Mouse (Mus musculus) CH12.LX (cell line): ENCODE data around the gene Ccdc30. TPM values are rescaled to one million over a fixed set of nuclear protein-coding genes. Genes with fewer than 3 reads are reported as not detected.
A peak's percentile ranks its signal among the peaks of the same experiment; 100 is the strongest.

Experiments
- DNase-seq: peaks from one replicate; pipeline ENCODE4 v3.0.0-alpha.2; 2013; ENCODE audit errors: extremely low read depth
- H3K27ac ChIP-seq: 2 replicates; pipeline ENCODE4 v1.5.1; 2012; ENCODE audit warnings: low read depth, mild to moderate bottlenecking, control low read depth, moderate library complexity; ENCODE audit not compliant: insufficient read depth
- H3K27me3 ChIP-seq: replicated peaks from 2 replicates; pipeline ENCODE3; 2012; ENCODE audit warnings: inconsistent platforms
- H3K36me3 ChIP-seq, 2 experiments: replicated peaks in 1 of 2; 2 replicates each; pipeline versions ENCODE3 to v1.6.1; 2012; ENCODE audit warnings: inconsistent platforms in 1 of 2, low read length in 1 of 2, mild to moderate bottlenecking in 1 of 2, mixed read lengths in 1 of 2, moderate library complexity in 1 of 2; ENCODE audit not compliant: control insufficient read depth in 1 of 2, insufficient read depth in 1 of 2
- H3K4me1 ChIP-seq, 2 experiments: 2 replicates each; pipeline ENCODE4 v1.6.1; 2012; ENCODE audit warnings: inconsistent platforms in 1 of 2, moderate library complexity in 1 of 2; ENCODE audit not compliant: insufficient read depth in 2 of 2, control insufficient read depth in 1 of 2
- H3K4me2 ChIP-seq: 2 replicates; pipeline ENCODE4 v1.6.1; 2012; ENCODE audit warnings: low read depth, mild to moderate bottlenecking, control low read depth; ENCODE audit not compliant: poor library complexity, insufficient read depth, severe bottlenecking
- H3K4me3 ChIP-seq, 3 experiments: fragments of 150-350 bp in 1 of 3; sonication (generic) in 1 of 3; replicated peaks in 1 of 3; 2 replicates each; pipeline versions ENCODE3 to v1.5.1; 2011 to 2012; ENCODE audit warnings: low read depth in 2 of 3, low read length in 2 of 3, mild to moderate bottlenecking in 2 of 3, moderate library complexity in 2 of 3, control low read depth in 1 of 3, improper control_type of control experiment in 1 of 3, inconsistent platforms in 1 of 3, mixed read lengths in 1 of 3; ENCODE audit not compliant: poor library complexity in 1 of 3
- H3K79me2 ChIP-seq: replicated peaks from 2 replicates; pipeline ENCODE4 v1.6.1; 2012; ENCODE audit warnings: mild to moderate bottlenecking, moderate library complexity; ENCODE audit not compliant: control insufficient read depth, poor library complexity, insufficient read depth, severe bottlenecking; ENCODE audit errors: extremely low read depth
- H3K9ac ChIP-seq: 2 replicates; pipeline ENCODE4 v1.6.1; 2012; ENCODE audit warnings: low read depth, mild to moderate bottlenecking, control low read depth, moderate library complexity; ENCODE audit not compliant: insufficient read depth
- H3K9me3 ChIP-seq: replicated peaks from 2 replicates; pipeline ENCODE3; 2012; ENCODE audit warnings: low read length, inconsistent platforms, mixed read lengths
- BHLHE40 ChIP-seq: IDR thresholded peaks from 2 replicates; pipeline ENCODE4 v1.6.1; 2011; ENCODE audit warnings: mild to moderate bottlenecking, low read depth, low read length, improper control_type of control experiment
- CHD1 ChIP-seq: IDR thresholded peaks from 2 replicates; pipeline ENCODE4 v1.6.1; 2012; ENCODE audit warnings: low read depth, low read length, improper control_type of control experiment, inconsistent platforms
- E2F4 ChIP-seq: IDR thresholded peaks from 2 replicates; pipeline ENCODE4 v1.6.1; 2011; ENCODE audit warnings: low read depth, low read length, improper control_type of control experiment; ENCODE audit not compliant: insufficient replicate concordance
- ELF1 ChIP-seq: IDR thresholded peaks from 2 replicates; pipeline ENCODE4 v1.6.1; 2014; ENCODE audit warnings: low read depth, mild to moderate bottlenecking, inconsistent platforms, low read length, improper control_type of control experiment
- ETS1 ChIP-seq: conservative IDR thresholded peaks from 2 replicates; pipeline ENCODE4 v1.6.1; 2012; ENCODE audit warnings: low read depth, mild to moderate bottlenecking, inconsistent platforms, low read length, improper control_type of control experiment, moderate library complexity
- GABPA ChIP-seq: IDR thresholded peaks from 2 replicates; pipeline ENCODE4 v1.6.1; 2012; ENCODE audit warnings: low read depth, low read length, improper control_type of control experiment, inconsistent platforms; ENCODE audit not compliant: insufficient replicate concordance
- HCFC1 ChIP-seq: IDR thresholded peaks from 2 replicates; pipeline ENCODE4 v1.6.1; 2012; ENCODE audit warnings: low read depth, mild to moderate bottlenecking, inconsistent platforms, low read length, improper control_type of control experiment
- JUN ChIP-seq: IDR thresholded peaks from 2 replicates; pipeline ENCODE4 v1.6.1; 2011; ENCODE audit warnings: low read depth, mild to moderate bottlenecking, low read length, improper control_type of control experiment, moderate library complexity; ENCODE audit not compliant: insufficient read depth
- JUND ChIP-seq: conservative IDR thresholded peaks from 2 replicates; pipeline ENCODE4 v1.6.1; 2011; ENCODE audit warnings: low read depth, low read length, improper control_type of control experiment
- KAT2A ChIP-seq: IDR thresholded peaks from 2 replicates; pipeline ENCODE4 v1.6.1; 2012; ENCODE audit warnings: low read length, improper control_type of control experiment, inconsistent platforms; ENCODE audit not compliant: insufficient replicate concordance
- MAFK ChIP-seq: IDR thresholded peaks from 2 replicates; pipeline ENCODE4 v1.6.1; 2011; ENCODE audit warnings: low read length, improper control_type of control experiment; ENCODE audit not compliant: insufficient replicate concordance
- MAX ChIP-seq: IDR thresholded peaks from 2 replicates; pipeline ENCODE4 v1.6.1; 2011; ENCODE audit warnings: low read length, improper control_type of control experiment
- MAZ ChIP-seq: IDR thresholded peaks from 2 replicates; pipeline ENCODE4 v1.6.1; 2012; ENCODE audit warnings: low read depth, mild to moderate bottlenecking, inconsistent platforms, low read length, improper control_type of control experiment, moderate library complexity
- MEF2A ChIP-seq: IDR thresholded peaks from 2 replicates; pipeline ENCODE4 v1.6.1; 2014; ENCODE audit warnings: low read depth, mild to moderate bottlenecking, inconsistent platforms, low read length, improper control_type of control experiment, borderline replicate concordance
- MXI1 ChIP-seq: IDR thresholded peaks from 2 replicates; pipeline ENCODE4 v1.6.1; 2011; ENCODE audit warnings: mild to moderate bottlenecking, low read depth, low read length, improper control_type of control experiment
- MYC ChIP-seq: IDR thresholded peaks from 2 replicates; pipeline ENCODE4 v1.6.1; 2011; ENCODE audit warnings: low read depth, mild to moderate bottlenecking, improper control_type of control experiment, low read length
- NELFE ChIP-seq: IDR thresholded peaks from 2 replicates; pipeline ENCODE4 v1.6.1; 2011; ENCODE audit warnings: low read depth, low read length, improper control_type of control experiment
- PAX5 ChIP-seq: IDR thresholded peaks from 2 replicates; pipeline ENCODE4 v1.6.1; 2012; ENCODE audit warnings: low read length, inconsistent platforms, mixed read lengths
- POLR2A ChIP-seq: IDR thresholded peaks from 2 replicates; pipeline ENCODE4 v1.6.1; 2011; ENCODE audit warnings: low read depth, mild to moderate bottlenecking, improper control_type of control experiment, low read length
- POLR2AphosphoS2 ChIP-seq: IDR thresholded peaks from 2 replicates; pipeline ENCODE4 v1.6.1; 2011; ENCODE audit warnings: low read depth, low read length, improper control_type of control experiment
- RAD21 ChIP-seq: IDR thresholded peaks from 2 replicates; pipeline ENCODE4 v1.6.1; 2011; ENCODE audit warnings: low read depth, mild to moderate bottlenecking, low read length, improper control_type of control experiment, moderate library complexity
- SIN3A ChIP-seq: IDR thresholded peaks from 2 replicates; pipeline ENCODE4 v1.6.1; 2012; ENCODE audit warnings: low read length, improper control_type of control experiment, inconsistent platforms
- TBP ChIP-seq: conservative IDR thresholded peaks from 2 replicates; pipeline ENCODE4 v1.6.1; 2011; ENCODE audit warnings: low read depth, low read length, improper control_type of control experiment
- ZC3H11A ChIP-seq: IDR thresholded peaks from 2 replicates; pipeline ENCODE4 v1.6.1; 2012; ENCODE audit warnings: low read depth, mild to moderate bottlenecking, inconsistent platforms, low read length, improper control_type of control experiment
- ZKSCAN1 ChIP-seq: IDR thresholded peaks from 2 replicates; pipeline ENCODE4 v1.6.1; 2012; ENCODE audit warnings: low read depth, inconsistent platforms, low read length, improper control_type of control experiment, borderline replicate concordance
- ZNF384 ChIP-seq: IDR thresholded peaks from 2 replicates; pipeline ENCODE4 v1.6.1; 2012; ENCODE audit warnings: low read depth, low read length, improper control_type of control experiment, inconsistent platforms
- dilution Hi-C: fragments of 300-500 bp; cut with MboI; formaldehyde crosslinking; loops from 2 replicates; pipeline ENCODE4 v1.14.3; 2020; ENCODE audit warnings: low sequenced_read_pairs; ENCODE audit not compliant: extremely low pct_unique_long_range_greater_than_20kb, extremely low pct_ligation_motif_present
- in situ Hi-C: fragments of 300-500 bp; cut with MboI; formaldehyde crosslinking; loops from 3 replicates; pipeline ENCODE4 v1.14.3; 2019; ENCODE audit warnings: low sequenced_read_pairs, low pct_ligation_motif_present, low pct_unique_long_range_greater_than_20kb, mixed read lengths
- polyA plus RNA-seq: library from polyadenylated mRNA; unstranded; fragments of >175 nt; gene quantifications from 2 replicates; pipeline ENCODE4 v1.2.1, GENCODE M21; 2012; ENCODE audit warnings: low read depth; ENCODE audit not compliant: insufficient read length
- total RNA-seq, 2 experiments: library from RNA; depleted of rRNA; stranded (reverse); fragments of 300-350 nt in 1 of 2; fragments of >200 nt in 1 of 2; gene quantifications; 2 replicates each; pipeline ENCODE4 v1.2.3; 2012 to 2014

The Ccdc30 gene
- total and polyA plus RNA-seq, 3 experiments, result 0.04 TPM; not detected in 2

DNA sequence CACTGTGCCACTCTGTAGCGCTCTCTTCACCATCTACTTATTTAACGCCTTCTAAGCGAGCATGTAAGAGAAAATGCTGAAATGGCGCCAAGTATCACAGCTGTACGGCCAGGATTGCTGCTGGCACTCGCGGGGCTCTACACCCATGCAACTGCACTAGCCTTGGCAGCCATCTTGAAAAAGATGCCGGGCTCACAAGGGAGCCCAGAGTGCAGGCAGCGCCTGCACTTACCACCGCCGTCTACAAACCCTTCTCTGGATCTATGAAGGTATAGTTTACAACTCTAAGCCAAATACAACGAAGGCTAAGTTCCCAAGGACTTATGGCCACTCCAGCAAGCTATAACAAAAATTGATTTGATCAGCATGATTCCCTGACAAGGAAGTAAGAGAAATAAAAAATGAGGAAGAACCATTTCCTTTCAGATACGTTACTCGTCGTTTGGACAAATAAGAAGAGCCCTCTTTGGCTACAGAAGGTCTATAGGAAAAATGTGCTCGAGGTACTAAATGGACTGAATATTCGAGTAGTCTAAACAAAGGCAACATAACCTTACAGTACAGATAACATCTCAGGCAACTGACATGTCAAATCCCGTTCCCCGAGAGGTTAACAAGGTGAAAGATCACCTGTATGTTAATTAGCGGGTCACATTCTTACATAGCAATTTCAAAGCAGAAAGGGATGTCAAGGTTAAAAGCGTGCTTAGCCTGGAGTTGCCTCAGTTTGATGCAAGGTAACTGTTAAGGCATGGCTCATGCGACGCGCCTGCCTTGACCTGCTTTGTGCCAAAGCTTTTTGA lies 122.3 kb downstream of the Ccdc30 start:
- DNase-seq, result peak; percentile 56
- peak overlapping the region; percentile 5 for H3K27ac ChIP-seq
- H3K9me3 ChIP-seq, result no peaks in the 10 kb centered on the region
- peak overlapping the region; percentile 93 for H3K9ac ChIP-seq
- peak overlapping the region; percentile 83 to 95 (median 92) for H3K4me3 ChIP-seq
- H3K36me3 ChIP-seq, result peaks cover 9 to 44% of the 10 kb centered on the region in 2 experiments
- peaks cover 62% of the 10 kb centered on the region for H3K79me2 ChIP-seq
- dilution Hi-C loops, result no loop called here
- peaks cover 4 to 50% of the 10 kb centered on the region in 2 experiments; a peak in 3 of 4 replicates for H3K4me1 ChIP-seq
- H3K27me3 ChIP-seq, result no peaks in the 10 kb centered on the region
- peak overlapping the region; percentile 96 for H3K4me2 ChIP-seq
- in situ Hi-C loops, result no loop called here
- TF ChIP-seq SIN3A (peak; percentile 80; the same call in 1 of the 2 replicates), KAT2A (no peak), MXI1 (no peak; the same call in 1 of the 2 replicates), JUND (no peak), ZNF384 (no peak), ETS1 (no peak), PAX5 (no peak), RAD21 (no peak), CHD1 (peak; percentile 70; the same call in 1 of the 2 replicates), HCFC1 (no peak), MEF2A (no peak), NELFE (no peak), BHLHE40 (no peak), MAFK (no peak), ELF1 (no peak), MAX (no peak), JUN (no peak), MYC (peak; percentile 40; the same call in 1 of the 2 replicates), ZC3H11A (no peak), TBP (no peak), MAZ (no peak), GABPA (no peak), POLR2AphosphoS2 (peak; percentile 68; the same call in 1 of the 2 replicates), ZKSCAN1 (no peak), POLR2A (peak; percentile 22; the same call in 1 of the 2 replicates), E2F4 (no peak)
